Mouse (Mus musculus) common myeloid progenitor, adult 5-6 weeks (primary cell): ENCODE results near the gene Fam210b. TPM values are rescaled to one million over a fixed set of nuclear protein-coding genes. Genes with fewer than 3 reads are reported as not detected.
A peak's percentile ranks its signal among the peaks of the same experiment; 100 is the strongest.

ENCODE experiments used
- ATAC-seq: replicated peaks from 2 replicates; pipeline ENCODE4 v1.8.0; 2016; ENCODE audit warnings: low read depth, mild to moderate bottlenecking, moderate TSS enrichment, inconsistent platforms; ENCODE audit not compliant: poor library complexity, severe bottlenecking
- total RNA-seq: library from RNA; stranded (forward); fragments of 200-1000, 187-1606 nt; gene quantifications from 2 replicates; pipeline ENCODE4 v1.2.3, GENCODE M21; 2017

Gene Fam210b
- total RNA-seq, 1 experiment from 2014 or later, result 5.6 TPM

GRCm38 (mm10) chr2:172348297-172348950 lies 3.1 kb downstream of the Fam210b start:
- ATAC-seq, result no peak; the same call in 1 of the 2 replicates

- ATAC-seq, result no peak
Measured at GRCm38 (mm10) chr2:172349776-172350175, 4.4 kb downstream of the Fam210b start.

- ATAC-seq, result no peak
Measured at GRCm38 (mm10) chr2:172350773-172351172, 5.4 kb downstream of the Fam210b start.

GRCm38 (mm10) chr2:172353218-172353617 lies 7.9 kb downstream of the Fam210b start:
- ATAC-seq, result no peak

GRCm38 (mm10) chr2:172354761-172355160 lies 9.4 kb downstream of the Fam210b start:
- ATAC-seq, result no peak

- ATAC-seq, result no peak
Measured at GRCm38 (mm10) chr2:172355833-172356232, 10.5 kb downstream of the Fam210b start.

- no peak for ATAC-seq
Measured at GRCm38 (mm10) chr2:172363176-172363575, 17.8 kb downstream of the Fam210b start.

- peak; percentile 95 for ATAC-seq
Measured at GRCm38 (mm10) chr2:172370411-172371223, 25.3 kb downstream of the Fam210b start, which contains the start of the genes Aurka and Cstf1. Aurka (minus strand) TSS chr2:172370535. Cstf1 (plus strand) TSS chr2:172370681.

- ATAC-seq, result 0 out of 2 replicates have a peak, but pooled peaks have one; percentile 0
Measured at GRCm38 (mm10) chr2:172371258-172371657, 25.9 kb downstream of the Fam210b start.

- ATAC-seq, result no peak
Measured at GRCm38 (mm10) chr2:172376551-172376950, 31.2 kb downstream of the Fam210b start.

- ATAC-seq, result no peak
Measured at GRCm38 (mm10) chr2:172376999-172377515, 31.7 kb downstream of the Fam210b start.

GRCm38 (mm10) chr2:172378332-172378731 lies 33.0 kb downstream of the Fam210b start:
- ATAC-seq, result peak; percentile 96

- no peak for ATAC-seq
Measured at GRCm38 (mm10) chr2:172380513-172380912, 35.1 kb downstream of the Fam210b start.

- ATAC-seq, result no peak
Measured at GRCm38 (mm10) chr2:172381341-172381740, 36.0 kb downstream of the Fam210b start.

GRCm38 (mm10) chr2:172381898-172382297 lies 36.5 kb downstream of the Fam210b start:
- no peak for ATAC-seq

GRCm38 (mm10) chr2:172384715-172385114 lies 39.4 kb downstream of the Fam210b start:
- ATAC-seq, result no peak

- no peak for ATAC-seq
Measured at GRCm38 (mm10) chr2:172390341-172390740, 45.0 kb downstream of the Fam210b start.

GRCm38 (mm10) chr2:172392041-172392521 lies 46.7 kb downstream of the Fam210b start:
- ATAC-seq, result no peak

GRCm38 (mm10) chr2:172393391-172394051 lies 48.2 kb downstream of the Fam210b start, which contains the start of gene Cass4:
Cass4 (plus strand) TSS chr2:172393794.
- peak; percentile 85 for ATAC-seq

- ATAC-seq, result no peak
Measured at GRCm38 (mm10) chr2:172394052-172394392, 48.7 kb downstream of the Fam210b start.
